Mouse (Mus musculus): Measurements from ENCODE around the gene Gaa.
A peak's percentile ranks its signal among the peaks of the same experiment; 100 is the strongest.
"Not testable (repeated sequence)": the region's sequence is repeated elsewhere in the genome, so short reads cannot be mapped to it uniquely, and the experiment has no call there.

The Gaa gene

GRCm38 (mm10) chr11:119256557-119256956, 11.1 kb upstream of the Gaa start:
- DNase-seq: peak; percentile 54

DNA sequence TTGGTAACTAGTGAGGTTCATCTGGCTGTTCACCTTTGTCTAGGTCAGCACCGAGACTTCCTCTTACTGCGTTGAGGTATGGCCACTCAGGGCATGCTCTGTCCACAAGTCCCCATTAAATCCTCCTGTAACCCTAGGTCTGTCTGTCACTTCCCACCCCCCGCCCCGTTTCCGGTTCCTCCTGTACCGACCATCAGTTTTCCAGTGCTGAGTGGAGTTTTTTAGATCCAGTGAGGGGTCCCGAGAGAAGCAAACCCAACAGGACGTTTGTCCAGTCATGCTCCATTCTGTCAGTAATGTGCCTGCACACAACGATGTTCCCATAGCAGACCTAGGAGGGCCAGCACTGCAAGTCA, 9.5 kb upstream of the Gaa start:
- DNase-seq: peak; percentile 39

- peak; percentile 81 for DNase-seq
These were observed 8.9 kb upstream of the Gaa start for GRCm38 (mm10) chr11:119258572-119259322.

DNA sequence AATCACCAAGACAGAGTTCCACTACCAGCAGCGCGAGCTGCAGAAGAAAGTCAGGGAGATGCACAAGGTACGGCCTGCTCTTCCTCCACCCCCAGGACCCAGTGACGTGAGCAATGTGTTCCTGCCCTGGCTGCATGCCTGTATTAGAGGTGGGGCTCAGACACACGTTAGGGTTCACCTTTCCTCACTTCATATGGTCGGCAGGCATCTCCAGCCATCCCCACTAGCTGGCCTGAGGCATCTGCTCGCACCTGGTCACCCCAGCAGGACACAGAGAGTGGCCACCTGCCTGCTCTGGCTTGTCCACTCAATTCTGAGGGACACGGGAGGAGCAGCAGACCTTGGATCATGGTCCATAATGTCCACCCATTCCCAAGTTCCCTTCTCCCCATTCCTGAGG, 7.7 kb upstream of the Gaa start:
- no peak for DNase-seq

DNA sequence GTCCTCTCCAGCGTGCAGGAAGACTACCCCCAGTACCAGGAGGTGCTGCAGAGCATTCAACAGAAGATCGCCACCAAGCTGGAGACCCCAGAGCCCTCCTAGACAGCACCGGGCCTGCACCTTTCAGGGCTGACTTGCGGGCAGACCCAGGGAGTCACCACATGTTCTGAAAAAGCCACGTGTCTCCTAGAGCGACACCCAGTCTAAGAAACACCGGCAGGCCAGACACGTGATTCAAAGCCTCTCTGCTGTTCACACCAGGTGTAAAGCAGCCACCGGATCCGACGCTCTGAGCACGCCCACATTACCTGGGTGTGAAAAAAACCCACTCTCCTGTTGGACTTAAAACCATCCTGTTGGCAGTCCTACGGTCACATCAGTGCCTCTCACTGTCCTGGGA, 3.3 kb upstream of the Gaa start:
- no peak for DNase-seq

GRCm38 (mm10) chr11:119265811-119266210, 1.9 kb upstream of the Gaa start:
- no peak for DNase-seq

GRCm38 (mm10) chr11:119267241-119267674, 429 bp upstream of the Gaa start:
- peak; percentile 73 for DNase-seq

DNA sequence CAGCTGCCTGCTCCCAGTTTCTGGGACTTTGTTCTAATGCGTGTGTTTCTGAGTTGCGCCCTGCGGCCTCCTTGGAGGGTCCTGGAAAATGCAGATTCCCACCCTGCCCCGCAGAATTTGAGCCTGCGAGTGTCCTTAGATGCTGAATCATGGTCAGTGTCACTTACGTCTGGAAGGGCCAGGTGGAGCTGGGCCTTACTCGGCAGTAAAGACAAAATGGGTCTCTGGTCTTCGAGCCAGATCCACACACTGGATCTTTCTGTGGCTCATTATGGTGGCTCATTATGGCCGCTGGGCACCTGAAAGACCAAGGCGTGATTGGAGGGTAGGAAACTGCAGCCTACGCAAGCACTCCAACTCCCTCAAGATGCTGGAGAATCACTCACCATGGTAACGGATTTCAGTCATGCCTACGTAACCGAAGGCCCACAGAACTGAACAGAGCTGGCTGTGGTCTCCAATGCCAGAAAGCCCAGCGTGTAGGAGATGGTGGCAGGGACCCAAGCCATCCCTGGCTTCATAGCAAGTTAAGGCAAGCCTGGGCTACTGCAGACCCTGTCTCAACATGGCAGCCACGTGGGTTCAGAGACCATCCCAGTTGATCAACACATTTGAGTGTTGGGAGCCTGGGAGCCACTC, 989 bp downstream of the Gaa start:
- no peak for DNase-seq

- not testable (repeated sequence) for DNase-seq
These were observed 4.8 kb downstream of the Gaa start for GRCm38 (mm10) chr11:119272492-119272891.

- no peak for DNase-seq
These were observed 5.7 kb downstream of the Gaa start for GRCm38 (mm10) chr11:119273186-119273930.

DNA sequence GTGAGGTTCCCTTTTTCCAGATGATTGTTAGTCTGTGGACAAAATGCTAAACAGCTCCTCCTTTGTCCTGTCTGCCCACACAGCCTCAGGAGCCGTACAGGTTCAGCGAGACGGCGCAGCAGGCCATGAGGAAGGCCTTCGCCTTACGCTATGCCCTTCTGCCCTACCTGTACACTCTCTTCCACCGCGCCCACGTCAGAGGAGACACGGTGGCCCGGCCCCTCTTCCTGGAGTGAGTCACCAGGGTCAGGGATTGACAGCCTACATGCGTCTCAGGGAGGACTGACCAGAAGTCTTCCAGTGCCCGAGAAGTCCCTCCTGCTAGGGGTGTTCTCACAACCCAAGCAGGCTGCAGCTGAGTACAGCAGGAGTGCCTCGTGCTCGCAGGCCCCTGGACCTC, 13.3 kb downstream of the Gaa start:
- DNase-seq: no peak

GRCm38 (mm10) chr11:119285791-119286527, 18.3 kb downstream of the Gaa start:
- peak; percentile 66 for DNase-seq

GRCm38 (mm10) chr11:119287207-119287992, 19.7 kb downstream of the Gaa start:
- no peak for DNase-seq

DNA sequence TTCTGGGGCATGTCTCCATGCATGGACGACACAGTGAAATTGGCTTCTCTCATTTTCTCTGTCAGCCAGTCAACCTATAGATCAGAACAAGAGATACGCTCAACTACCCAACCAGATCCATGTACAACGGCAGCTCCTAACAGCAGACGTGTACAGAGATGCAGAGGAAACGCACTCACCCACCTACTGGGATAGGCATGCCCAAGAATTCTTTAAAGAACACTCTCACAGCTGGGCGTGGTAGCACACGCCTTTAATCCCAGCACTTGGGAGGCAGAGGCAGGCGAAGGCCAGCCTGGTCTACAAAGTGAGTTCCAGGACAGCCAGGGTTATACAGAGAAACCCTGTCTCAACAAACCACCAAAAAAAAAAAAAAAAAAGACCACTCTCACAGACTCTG, 25.2 kb downstream of the Gaa start:
- not testable (repeated sequence) for DNase-seq

GRCm38 (mm10) chr11:119297996-119298395, 30.3 kb downstream of the Gaa start:
- DNase-seq: no peak

DNA sequence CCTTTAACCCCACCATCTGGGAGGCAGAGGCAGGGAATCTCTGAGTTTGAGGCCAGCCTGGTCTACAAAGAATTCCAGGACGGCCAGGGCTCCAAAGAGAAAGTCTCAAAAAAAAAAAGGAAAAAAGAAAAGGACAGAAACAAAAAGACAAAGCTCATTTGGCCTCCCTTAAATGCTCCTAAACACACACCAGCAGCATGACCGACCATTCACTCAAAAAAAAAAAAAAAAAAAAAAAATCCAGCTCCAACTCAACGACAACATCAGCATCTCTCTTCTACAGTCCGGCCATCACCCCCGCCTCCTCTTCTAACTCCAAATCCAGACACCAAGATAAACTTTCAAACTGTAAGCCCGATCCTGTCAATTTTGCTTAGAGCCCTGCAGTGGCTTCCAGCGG, 31.2 kb downstream of the Gaa start:
- no peak for DNase-seq

GRCm38 (mm10) chr11:119299391-119300245, 31.9 kb downstream of the Gaa start, which contains the start of gene Eif4a3:
Gene Eif4a3, minus strand, starts transcription at chr11:119300089.
- peak; percentile 99 for DNase-seq

DNA sequence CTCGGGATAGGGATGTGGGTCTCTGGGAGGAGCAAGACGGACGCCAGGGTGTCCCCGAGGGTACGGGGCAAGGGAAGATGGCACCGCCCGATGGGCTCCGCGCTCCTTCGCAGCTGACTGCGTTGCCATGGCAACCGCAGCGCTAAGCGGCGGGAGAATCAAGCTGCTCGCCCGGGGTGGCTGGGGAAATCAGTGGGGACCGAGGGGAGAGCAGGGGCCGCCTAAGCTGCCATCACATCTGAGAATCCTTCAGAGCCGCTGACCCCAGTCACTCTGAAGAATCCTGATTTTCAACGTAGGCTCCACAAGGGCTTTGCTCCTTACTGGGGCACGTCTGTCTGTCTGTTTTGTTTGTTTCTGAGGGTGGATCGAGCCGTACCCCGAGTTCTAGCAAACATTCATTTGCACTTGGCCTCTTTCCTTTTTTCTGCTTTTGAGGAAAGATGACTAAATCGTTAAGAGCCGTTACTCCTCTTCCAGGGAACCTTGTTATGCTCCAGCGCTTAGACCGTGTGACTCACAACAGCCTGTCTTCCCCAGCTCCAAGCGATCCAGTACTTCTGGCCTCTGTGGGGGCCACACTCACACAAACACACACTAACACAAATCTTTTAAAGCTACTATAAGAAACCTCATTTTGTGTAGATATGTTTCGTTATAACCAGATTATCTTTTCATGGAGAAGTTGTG, 32.7 kb downstream of the Gaa start:
- DNase-seq: no peak

DNA sequence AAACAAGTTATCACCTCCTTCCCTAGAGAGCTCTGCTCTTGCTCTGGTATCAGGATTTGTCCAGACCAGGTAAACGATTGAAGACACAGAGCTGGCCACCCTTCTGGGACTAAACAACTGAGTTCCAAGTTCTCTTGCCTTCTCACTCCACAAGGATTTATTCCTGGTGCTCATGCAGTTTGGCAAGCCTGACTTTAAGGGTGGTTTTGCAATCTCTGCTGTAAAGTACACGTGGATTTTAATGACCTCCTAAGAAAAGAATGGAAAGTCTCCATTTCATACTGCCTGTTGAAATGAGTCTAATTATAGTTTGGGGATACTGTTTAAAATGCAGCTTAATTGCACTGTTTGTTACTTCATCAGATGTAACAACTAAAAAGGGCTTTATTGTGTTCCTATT, 33.3 kb downstream of the Gaa start:
- no peak for DNase-seq

GRCm38 (mm10) chr11:119304904-119305712, 37.4 kb downstream of the Gaa start:
- peak; percentile 65 for DNase-seq

All from kidney, postnatal 10 days (tissue).